Mouse (Mus musculus) stomach, postnatal 0 days (tissue): ENCODE measurements around the gene Cmas.

Experiments
- CTCF ChIP-seq: IDR thresholded peaks from 2 replicates; pipeline ENCODE4 v1.5.1; 2016; ENCODE audit warnings: antibody characterized with exemption, low read depth, mild to moderate bottlenecking, moderate library complexity
- EP300 ChIP-seq: optimal IDR thresholded peaks from 2 replicates; pipeline ENCODE3; 2016; ENCODE audit warnings: antibody characterized with exemption

DNA sequence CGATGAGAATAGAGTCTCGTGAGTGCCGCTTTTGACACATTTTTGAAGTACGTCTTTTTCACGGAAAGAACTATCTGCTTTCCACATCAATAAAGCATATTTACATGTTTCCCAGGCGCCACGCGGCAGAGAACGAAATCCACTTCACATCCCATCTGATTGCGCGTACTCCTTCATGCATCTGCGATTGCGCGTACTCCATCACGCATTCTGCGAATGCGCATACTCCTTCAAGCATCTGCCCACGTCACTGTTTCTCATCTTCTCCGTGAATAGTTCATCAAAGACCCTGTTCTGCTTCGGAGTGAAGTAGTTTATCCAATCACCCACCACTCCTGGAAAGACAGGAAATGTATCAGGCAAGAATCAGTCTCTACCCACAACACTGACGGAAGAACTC, 29.6 kb downstream of the Cmas start:
- TF ChIP-seq CTCF (no peak), EP300 (no peak)
